Mouse (Mus musculus): ENCODE data around the gene Brat1.

- peak; percentile 41; the same call in 1 of the 2 replicates for TF ChIP-seq POLR2A (IDR thresholded peaks at IDR 0.05; ENCODE audit: borderline replicate concordance, extremely low read depth, insufficient read depth, insufficient read length, poor library complexity, severe bottlenecking)
- TF ChIP-seq CTCF (IDR thresholded peaks at IDR 0.05; ENCODE audit: borderline replicate concordance, extremely low read depth, insufficient read depth, insufficient read length) = no peak
Measured at GRCm38 (mm10) chr5:140702103-140702513, 2.7 kb upstream of the Brat1 start, which contains the start of gene Iqce.
